Mouse (Mus musculus) hematopoietic stem cell, adult 5-6 weeks (primary cell): ENCODE measurements at regions not wholly inside any gene's neighbourhood (a gene's known extent, or its start where the extent isn't known, plus 50 kb on each side); places are given as distances from the start of the nearest gene placed in this dataset.

ENCODE experiments used
- ATAC-seq, 2 experiments: fragments of 125-278 bp in 1 of 2; replicated peaks in 1 of 2; 2 replicates each; pipeline ENCODE4 v1.8.0; 2016 to 2017; ENCODE audit warnings: inconsistent platforms in 2 of 2, mild to moderate bottlenecking in 2 of 2, moderate number of reproducible peaks in 2 of 2, low read depth in 1 of 2, moderate TSS enrichment in 1 of 2; ENCODE audit not compliant: low FRiP score in 2 of 2, poor library complexity in 2 of 2, severe bottlenecking in 2 of 2, insufficient read depth in 1 of 2, low TSS enrichment in 1 of 2

GRCm38 (mm10) chr6:88964071-88964470 lies 62.0 kb downstream of the Tpra1 start:
- peak; percentile 67 to 82 for ATAC-seq

- no peak for ATAC-seq
Observed at GRCm38 (mm10) chr6:88964911-88965310, 62.9 kb downstream of the Tpra1 start.

GRCm38 (mm10) chr6:88965361-88966226 lies 63.5 kb downstream of the Tpra1 start:
- no peak for ATAC-seq

- no peak for ATAC-seq
Observed at GRCm38 (mm10) chr6:88966501-88966900, 64.5 kb downstream of the Tpra1 start.

GRCm38 (mm10) chr6:88968842-88969241 lies 66.8 kb downstream of the Tpra1 start:
- no peak for ATAC-seq

- no peak for ATAC-seq
Observed at GRCm38 (mm10) chr6:88971729-88972128, 69.7 kb downstream of the Tpra1 start.

- ATAC-seq, result no peak
Observed at GRCm38 (mm10) chr6:88974457-88974856, 72.4 kb downstream of the Tpra1 start.

- ATAC-seq, result no peak
Observed at GRCm38 (mm10) chr6:88976581-88976980, 74.5 kb downstream of the Tpra1 start.

- no peak for ATAC-seq
Observed at GRCm38 (mm10) chr6:88976994-88977393, 74.9 kb downstream of the Tpra1 start.

- ATAC-seq, result no peak
Observed at GRCm38 (mm10) chr6:88978970-88979369, 76.9 kb downstream of the Tpra1 start.

GRCm38 (mm10) chr6:88980112-88980511 lies 78.1 kb downstream of the Tpra1 start:
- peak; percentile 69 to 75 for ATAC-seq

GRCm38 (mm10) chr6:88981544-88981943 lies 79.5 kb downstream of the Tpra1 start:
- no peak for ATAC-seq

GRCm38 (mm10) chr6:88984170-88984569 lies 82.1 kb downstream of the Tpra1 start:
- no peak for ATAC-seq

- no peak for ATAC-seq
Observed at GRCm38 (mm10) chr6:88984863-88985262, 82.8 kb downstream of the Tpra1 start.

GRCm38 (mm10) chr6:88988551-88988950 lies 86.5 kb downstream of the Tpra1 start:
- no peak for ATAC-seq

- no peak for ATAC-seq
Observed at GRCm38 (mm10) chr6:88989617-88990299, 87.7 kb downstream of the Tpra1 start.

- no peak for ATAC-seq
Observed at GRCm38 (mm10) chr6:88990300-88990685, 88.2 kb downstream of the Tpra1 start.

- no peak for ATAC-seq
Observed at GRCm38 (mm10) chr6:88995077-88995476, 93.0 kb downstream of the Tpra1 start.
